Mouse (Mus musculus): ENCODE results near the gene Tenm4. TPM values are rescaled to one million over a fixed set of nuclear protein-coding genes. Genes with fewer than 3 reads are reported as not detected.

Tenm4 gene
- polyA plus RNA-seq, 2 experiments from 2014 or later = 0.19 to 0.37 TPM

GRCm38 (mm10) chr7:96204809-96205350 is 33.8 kb downstream of the Tenm4 start:
- ATAC-seq = no peak

DNA sequence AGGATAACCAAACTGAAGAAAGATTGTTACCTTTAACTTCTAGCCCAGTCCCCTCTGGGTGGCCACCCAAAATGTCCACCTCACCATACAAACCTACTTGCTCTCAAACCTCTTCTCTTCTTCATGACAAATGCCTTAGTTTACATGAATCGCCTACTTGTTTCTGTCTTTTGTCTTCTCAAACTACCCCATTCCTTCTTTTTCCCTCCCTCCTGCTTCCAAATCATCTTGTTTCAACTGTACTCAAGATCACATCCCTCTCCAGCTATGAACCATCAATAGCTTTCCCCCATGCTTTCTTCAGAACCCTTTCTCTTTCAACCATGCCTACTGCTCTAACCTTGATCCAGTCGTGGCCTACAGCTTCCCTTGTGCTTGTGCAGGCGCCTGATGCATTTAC is 36.0 kb downstream of the Tenm4 start:
- no peak for ATAC-seq

- no peak for ATAC-seq
Measured at GRCm38 (mm10) chr7:96209783-96210524, 38.9 kb downstream of the Tenm4 start.

GRCm38 (mm10) chr7:96210525-96211369 is 39.7 kb downstream of the Tenm4 start:
- no peak for ATAC-seq

DNA sequence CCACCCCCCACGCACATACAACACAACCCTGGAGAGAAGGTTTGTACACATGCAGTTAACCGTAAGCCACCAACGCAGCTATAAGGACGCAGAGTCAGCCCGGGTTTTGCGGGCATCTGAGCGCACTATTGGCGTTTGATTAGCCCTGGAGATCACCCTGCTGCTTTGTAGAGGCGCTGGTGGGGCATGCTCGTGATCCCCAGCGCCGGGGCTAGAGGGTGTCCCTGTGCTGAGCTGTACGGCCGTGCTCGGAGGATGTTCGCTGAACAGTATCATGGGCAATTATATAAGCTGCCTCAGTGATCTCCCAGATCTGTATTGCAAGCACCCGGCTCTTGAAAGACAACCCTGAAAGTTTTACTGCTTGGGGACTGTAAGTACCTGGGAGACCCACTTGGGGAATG is 40.6 kb downstream of the Tenm4 start:
- ATAC-seq = no peak

DNA sequence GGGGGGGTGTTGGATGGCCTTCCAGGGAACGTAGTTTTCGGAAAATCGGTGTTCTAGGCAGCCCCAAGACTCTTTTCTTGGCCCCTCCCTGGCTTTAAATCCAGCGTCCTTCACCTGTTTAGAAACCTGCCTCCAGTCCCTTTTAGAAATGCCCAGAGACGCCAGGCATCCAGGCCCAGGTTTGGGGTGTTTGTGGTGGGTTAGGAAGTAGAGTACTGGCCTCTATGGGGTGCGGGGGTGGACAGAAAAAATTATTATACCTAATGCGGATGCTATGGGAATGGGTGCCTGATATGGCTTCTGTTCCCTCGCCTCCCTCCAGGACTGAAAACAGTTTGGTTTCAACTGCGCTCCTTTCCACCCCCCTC is 41.2 kb downstream of the Tenm4 start:
- ATAC-seq = no peak

DNA sequence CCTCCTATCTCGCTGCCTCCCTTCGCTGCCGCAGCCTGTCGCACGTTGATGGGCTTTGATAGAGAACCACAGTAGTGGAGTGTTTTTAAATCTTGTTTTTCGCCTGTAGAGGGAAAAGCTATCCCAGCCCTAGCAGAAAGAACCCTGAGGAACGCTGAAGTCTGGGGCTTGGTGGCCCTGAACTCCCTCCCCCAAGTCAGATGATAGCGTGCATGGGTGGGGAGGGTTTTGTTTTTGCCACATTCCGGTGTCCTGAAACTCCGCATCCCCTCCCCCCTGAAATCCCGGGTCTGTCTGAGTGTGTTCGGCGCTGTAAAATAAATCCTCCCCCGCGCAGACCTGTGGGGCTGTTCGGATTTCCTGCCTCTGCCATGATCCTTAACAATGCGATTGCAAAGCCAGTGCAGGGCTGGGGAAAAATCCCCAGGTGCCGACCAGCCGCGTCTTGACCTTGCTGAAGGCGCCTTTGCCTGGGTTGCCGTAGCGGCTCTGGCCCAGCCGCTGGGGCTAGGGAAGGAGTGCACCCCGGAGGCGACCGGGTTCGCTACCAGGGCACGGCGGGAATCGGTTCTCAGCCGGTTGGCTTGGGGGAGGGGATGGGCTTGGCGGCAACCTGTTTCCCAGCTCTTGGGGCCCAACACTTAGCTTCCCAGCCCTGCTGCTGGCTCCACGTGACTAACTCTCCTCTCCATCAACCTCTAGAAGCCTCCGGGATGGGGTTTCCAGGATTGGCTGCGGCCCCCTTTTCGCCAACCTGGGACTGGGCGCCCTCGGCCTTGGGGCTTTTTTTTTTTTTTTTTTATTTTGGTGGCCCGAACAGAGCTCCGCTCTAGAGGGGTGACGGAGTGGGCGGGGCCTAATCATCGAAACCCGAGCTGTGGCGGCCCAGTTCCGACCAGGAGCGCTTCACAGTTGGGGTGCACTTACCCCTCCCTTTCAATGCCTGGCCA is 41.8 kb downstream of the Tenm4 start:
- no peak for ATAC-seq

GRCm38 (mm10) chr7:96213741-96214140 is 42.7 kb downstream of the Tenm4 start:
- no peak for ATAC-seq

GRCm38 (mm10) chr7:96214876-96215275 is 43.8 kb downstream of the Tenm4 start:
- no peak for ATAC-seq

DNA sequence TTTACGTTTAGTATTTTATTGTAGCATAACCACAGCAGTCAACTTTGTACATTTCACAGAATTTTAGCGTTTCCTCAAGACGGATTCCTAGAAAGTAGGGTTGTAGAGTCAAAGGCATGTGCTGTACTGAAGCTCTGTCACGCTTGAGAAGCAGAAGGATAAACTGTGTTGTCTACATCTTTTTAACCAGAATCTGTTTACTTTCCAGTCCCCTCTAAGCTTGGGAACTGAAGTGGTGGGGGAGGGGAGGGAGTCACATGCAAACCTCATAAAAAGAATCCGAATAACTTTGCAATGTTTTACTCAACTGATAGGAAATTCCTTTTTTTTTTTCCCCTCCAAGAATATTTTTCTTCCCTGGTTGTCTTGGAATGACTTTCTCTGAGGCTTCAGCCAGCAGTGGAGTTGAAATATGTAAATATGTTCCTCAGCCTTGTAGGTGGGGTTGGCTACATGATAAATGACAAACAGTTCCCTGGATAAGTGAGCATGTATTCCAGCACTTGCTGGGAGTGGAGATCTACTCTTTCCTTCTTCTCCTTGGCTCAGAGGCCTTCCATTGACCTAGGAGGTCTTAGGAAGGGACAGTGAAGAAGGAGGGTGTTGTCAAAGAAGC is 45.0 kb downstream of the Tenm4 start:
- no peak for ATAC-seq

DNA sequence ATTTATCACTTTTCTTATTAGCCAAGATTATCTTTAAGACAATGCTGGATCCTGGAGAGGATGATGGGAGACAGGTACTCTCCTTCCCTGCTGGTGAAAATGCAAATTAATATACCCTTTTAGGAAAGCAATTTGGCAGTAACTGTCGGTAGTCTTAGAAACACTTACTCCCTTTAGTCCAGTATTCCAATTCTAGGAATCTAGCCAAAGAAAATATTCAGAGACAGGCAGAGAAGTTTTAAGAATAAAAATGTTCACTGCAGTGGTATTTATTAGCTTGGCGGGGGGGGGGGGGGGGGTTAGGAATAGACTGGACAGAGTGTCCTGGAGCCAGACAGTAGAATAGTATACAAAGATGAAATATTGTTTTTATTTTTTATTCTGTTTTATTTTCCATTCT is 48.3 kb downstream of the Tenm4 start:
- ATAC-seq = no peak

- no peak for ATAC-seq
Measured at GRCm38 (mm10) chr7:96220647-96221046, 49.6 kb downstream of the Tenm4 start.

DNA sequence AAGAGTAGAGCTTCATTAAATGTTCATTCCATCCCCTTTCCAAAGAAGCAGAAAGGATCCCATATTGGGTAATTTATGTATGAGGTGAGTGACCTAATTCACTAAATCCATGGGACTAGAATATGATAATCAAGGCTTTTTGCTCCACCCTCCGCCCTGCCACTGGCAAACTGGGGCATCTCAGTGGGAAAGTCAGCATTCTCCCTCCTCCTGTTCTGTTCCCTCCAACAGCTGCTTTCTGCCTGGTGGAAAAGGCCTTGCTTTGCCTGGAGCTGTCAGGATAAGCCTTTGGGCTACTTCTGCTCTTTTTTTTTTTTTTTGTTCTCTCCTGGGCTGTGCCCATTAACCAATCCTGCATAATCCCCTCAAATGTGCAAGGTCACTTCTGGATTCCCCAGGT is 51.5 kb downstream of the Tenm4 start:
- no peak for ATAC-seq

GRCm38 (mm10) chr7:96228562-96229268 is 57.7 kb downstream of the Tenm4 start:
- ATAC-seq = no peak

DNA sequence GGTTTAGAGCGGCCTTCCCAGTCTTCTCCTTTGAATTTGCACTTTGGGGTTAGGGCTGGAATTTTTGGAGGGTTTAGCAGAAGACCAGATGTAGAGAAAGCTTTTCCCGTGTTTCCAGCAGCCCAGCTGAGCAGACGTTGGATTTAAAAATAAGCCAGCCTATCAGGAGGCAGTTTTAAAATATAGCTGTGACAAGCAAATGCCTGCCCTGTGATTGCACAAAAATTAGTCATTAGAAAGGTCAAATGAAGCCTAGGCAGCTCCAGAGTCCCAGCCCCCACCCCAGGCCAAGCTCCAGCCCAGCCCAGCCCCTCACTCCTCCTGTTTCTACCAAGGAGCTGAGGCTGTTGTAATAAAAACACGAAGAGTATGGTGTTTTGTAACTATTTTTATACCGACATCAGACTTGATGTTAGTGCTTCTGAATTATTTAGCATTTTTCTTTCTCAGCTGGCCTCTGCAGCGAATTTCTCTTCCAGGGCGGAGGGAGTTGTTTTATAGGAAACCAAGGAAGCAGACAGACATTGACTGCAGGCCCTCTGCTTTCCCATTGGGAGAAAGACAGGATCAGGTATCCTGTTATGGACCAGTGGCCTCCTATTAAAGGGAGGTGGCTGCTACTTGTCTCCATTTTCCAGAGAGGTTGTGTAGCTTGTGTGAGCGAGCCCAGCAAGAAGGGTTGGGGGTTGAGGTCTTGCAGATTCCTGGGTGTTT is 59.1 kb downstream of the Tenm4 start:
- ATAC-seq = no peak

DNA sequence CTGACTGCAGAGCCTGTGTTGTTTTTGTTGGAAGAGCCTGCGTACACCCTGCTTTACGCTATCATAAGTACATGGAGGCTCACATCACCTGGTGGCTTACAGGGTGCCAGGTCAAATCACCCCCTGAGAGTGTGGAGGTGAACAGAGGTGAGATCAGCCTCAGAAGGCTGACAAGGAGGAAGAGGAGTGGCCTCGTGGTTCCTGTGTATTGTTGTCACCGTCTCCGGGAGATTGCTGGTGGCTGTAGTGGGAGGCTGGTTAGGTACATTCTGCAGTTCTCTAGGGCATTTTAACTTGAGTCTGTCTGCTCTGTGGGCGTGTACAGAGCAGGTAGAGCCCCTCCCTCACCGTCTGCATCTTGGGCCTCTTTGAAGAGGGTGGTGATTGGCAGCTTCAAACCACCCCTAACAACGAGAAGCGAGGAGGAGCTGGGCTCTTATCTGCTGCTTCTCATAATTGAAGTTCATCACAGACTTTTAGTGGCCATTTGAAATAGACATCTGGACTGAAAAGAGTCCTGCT is 59.7 kb downstream of the Tenm4 start:
- ATAC-seq = no peak

DNA sequence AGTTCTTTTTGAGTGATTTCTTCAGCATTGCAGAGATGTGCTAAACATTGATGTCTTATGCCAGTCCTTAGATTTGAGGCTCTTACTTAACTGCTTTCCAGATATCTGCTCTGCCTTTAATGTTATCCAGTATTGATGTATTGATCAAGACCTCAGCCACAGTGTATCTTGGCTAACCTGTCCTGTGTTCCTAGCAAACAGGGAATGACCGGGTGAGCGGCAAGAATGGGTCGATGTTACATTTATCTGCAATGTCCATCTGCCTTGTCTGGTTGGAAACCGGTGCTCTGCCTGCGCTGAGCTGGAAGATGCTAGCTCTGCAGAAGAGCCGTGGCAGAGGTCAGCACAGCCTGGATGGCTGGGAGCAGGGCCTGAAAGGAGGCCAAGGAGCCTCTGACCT is 64.8 kb downstream of the Tenm4 start:
- ATAC-seq = no peak

- ATAC-seq = no peak
Measured at GRCm38 (mm10) chr7:96240661-96241060, 69.6 kb downstream of the Tenm4 start.

DNA sequence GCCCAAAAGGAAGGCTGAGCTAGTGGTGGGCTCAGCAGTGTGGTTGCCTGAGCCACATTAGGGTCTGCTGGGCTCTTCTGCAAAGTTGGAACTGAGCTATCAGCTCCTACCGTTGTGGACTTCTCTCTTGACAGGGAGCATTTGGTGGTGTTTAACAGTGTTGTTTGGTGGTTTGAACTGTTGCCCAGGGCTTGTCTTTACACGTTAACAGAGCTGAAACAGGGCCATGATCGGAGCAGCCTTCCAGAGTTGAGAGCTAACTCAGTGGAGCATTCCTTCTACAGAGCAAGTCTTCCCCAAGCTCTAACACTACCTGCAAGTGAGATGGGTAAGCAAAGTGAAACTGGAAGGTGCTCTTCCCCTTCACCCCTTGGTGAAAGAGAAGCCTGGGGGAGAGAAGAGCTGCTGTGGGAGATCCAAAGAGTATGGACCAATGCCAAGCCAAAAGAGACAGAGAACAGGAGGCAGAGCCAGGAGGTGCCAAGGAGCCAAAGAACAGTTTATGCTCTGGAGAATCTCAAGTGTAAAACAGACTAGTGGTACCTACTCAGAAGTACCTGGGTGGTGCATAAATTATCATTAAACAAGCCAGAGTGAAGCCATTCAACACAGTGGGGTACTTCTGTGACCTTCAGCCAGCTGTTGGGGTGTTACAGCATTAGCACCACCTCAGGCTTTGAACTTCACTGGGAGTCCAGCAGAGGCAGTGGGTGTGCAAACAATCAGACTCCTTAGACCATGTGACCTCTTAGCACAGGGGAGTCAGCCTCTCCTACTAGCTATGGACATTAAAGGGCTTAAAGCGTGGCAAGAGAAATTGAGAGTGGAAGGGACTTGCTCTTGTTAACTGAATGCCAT is 71.5 kb downstream of the Tenm4 start:
- no peak for ATAC-seq

- no peak for ATAC-seq
Measured at GRCm38 (mm10) chr7:96244796-96245195, 73.8 kb downstream of the Tenm4 start.
